Mouse (Mus musculus): ENCODE results near the gene Pdx1.

Pdx1 gene

GRCm38 (mm10) chr5:147284365-147284764 is 14.6 kb downstream of the Pdx1 start:
- no peak for DNase-seq (ENCODE audit: low spot score)

GRCm38 (mm10) chr5:147291764-147292505 is 22.2 kb downstream of the Pdx1 start:
- no peak for DNase-seq (ENCODE audit: low spot score)

GRCm38 (mm10) chr5:147292506-147293120 is 22.9 kb downstream of the Pdx1 start:
- no peak for DNase-seq (ENCODE audit: low spot score)

- DNase-seq (ENCODE audit: low spot score): peak; percentile 90
These were observed 23.6 kb downstream of the Pdx1 start for GRCm38 (mm10) chr5:147293127-147293910.

- peak; percentile 61 for DNase-seq (ENCODE audit: low spot score)
These were observed 24.4 kb downstream of the Pdx1 start for GRCm38 (mm10) chr5:147294121-147294520.

- no peak for DNase-seq (ENCODE audit: low spot score)
These were observed 27.5 kb downstream of the Pdx1 start for GRCm38 (mm10) chr5:147297249-147297648.

- DNase-seq (ENCODE audit: low spot score): peak; percentile 85
These were observed 29.7 kb downstream of the Pdx1 start for GRCm38 (mm10) chr5:147299255-147300000.

GRCm38 (mm10) chr5:147300001-147300363 is 30.2 kb downstream of the Pdx1 start:
- DNase-seq (ENCODE audit: low spot score): no peak

GRCm38 (mm10) chr5:147300917-147301780 is 31.4 kb downstream of the Pdx1 start:
- no peak for DNase-seq (ENCODE audit: low spot score)

- no peak for DNase-seq (ENCODE audit: low spot score)
These were observed 32.0 kb downstream of the Pdx1 start for GRCm38 (mm10) chr5:147301781-147302070.

GRCm38 (mm10) chr5:147302141-147302540 is 32.4 kb downstream of the Pdx1 start:
- DNase-seq (ENCODE audit: low spot score): no peak

GRCm38 (mm10) chr5:147302746-147303400 is 33.1 kb downstream of the Pdx1 start:
- no peak for DNase-seq (ENCODE audit: low spot score)

GRCm38 (mm10) chr5:147304276-147305155 is 34.8 kb downstream of the Pdx1 start:
- no peak for DNase-seq (ENCODE audit: low spot score)

GRCm38 (mm10) chr5:147305166-147305565 is 35.4 kb downstream of the Pdx1 start:
- DNase-seq (ENCODE audit: low spot score): no peak

- no peak for DNase-seq (ENCODE audit: low spot score)
These were observed 36.3 kb downstream of the Pdx1 start for GRCm38 (mm10) chr5:147305856-147306637.

GRCm38 (mm10) chr5:147306638-147307397 is 37.1 kb downstream of the Pdx1 start, which contains the start of gene Cdx2:
Gene Cdx2 (minus strand): TSS chr5:147307270.
- no peak for DNase-seq (ENCODE audit: low spot score)

GRCm38 (mm10) chr5:147307398-147307785 is 37.6 kb downstream of the Pdx1 start:
- DNase-seq (ENCODE audit: low spot score): no peak

GRCm38 (mm10) chr5:147308451-147308850 is 38.7 kb downstream of the Pdx1 start:
- DNase-seq (ENCODE audit: low spot score): no peak

All from retina, embryonic 14.5 days (tissue).